Mouse (Mus musculus) cerebellum, adult 8-10 months (tissue): ENCODE measurements around the gene Barhl1.

Source experiments
- DNase-seq: peaks from one replicate; pipeline ENCODE4 v3.0.0; 2022

Barhl1 gene

DNA sequence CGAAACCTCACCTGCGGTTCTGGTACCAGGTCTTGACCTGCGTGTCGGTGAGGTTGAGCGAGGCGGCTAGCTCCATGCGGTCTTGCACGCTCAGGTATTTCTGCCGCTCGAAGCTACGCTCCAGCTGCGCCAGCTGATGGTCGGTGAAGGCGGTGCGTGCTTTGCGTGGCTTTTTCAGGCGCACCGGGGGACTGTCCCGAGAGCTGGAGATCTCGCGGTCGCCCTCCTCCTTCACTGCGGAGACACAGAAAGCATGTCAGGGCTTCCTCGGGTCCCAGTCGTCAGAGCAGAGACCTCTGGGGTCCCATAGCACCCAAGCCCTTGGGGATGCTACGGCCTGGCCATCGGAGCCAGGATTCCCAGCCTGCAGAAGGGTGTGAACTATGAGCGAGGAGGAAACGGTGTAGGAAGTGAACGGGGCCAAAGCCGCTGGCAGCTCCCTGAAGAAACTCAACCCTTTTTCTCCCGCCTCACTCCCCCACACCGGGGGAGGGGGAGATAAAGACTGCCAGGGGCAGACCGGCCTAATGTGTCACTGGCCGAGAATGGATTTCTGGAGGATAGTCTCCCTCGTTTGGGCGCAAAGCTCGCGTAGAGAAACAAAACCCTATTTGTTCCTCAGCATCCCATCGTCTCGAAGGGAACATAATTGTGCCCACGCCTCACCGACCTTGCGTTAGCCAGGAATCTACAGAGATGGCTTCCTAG is 5.0 kb downstream of the Barhl1 start:
- DNase-seq = no peak

- no peak for DNase-seq
Measured at GRCm38 (mm10) chr2:28910877-28911276, 5.6 kb downstream of the Barhl1 start.

DNA sequence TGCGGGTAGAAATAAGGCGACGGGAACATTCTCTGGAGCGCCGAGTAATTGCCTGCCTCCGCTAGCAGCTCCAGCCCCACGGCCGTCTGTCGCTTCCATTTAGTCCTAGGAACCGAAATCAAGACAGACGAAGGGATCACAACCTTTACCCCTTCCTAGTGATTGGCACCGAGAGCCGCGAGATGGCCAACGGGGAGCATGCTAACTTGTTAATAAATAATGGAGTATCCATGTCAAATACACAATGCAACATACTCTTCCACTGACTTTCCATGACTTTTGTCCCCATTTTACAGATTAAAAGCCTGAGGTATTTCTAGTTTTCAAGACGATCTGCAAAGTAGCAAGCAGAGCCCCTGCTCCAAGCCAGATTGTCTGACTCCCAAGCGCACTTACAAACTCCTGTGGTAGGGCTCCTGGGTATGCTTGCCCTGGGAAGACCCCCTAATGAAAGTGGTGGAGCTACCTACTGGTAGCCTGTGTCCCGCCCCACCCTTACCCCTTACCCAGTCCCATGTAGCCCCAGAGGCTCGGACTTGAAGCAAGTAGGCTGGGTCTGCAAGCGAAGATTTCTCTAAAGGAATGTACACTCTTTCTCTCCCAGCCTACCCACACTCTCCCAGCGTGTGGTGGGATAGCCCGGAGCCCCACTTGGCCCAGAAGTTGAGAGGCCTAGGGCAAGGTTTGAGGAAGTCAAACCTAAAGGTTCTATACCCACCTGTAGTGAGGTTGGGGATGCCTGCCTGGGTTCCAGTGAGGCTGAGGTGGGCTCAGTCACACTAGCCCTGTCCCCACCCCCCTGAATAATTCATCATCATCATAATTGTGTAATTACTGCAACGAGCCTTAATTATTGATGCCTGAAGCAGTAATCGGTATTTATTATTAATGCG is 6.4 kb downstream of the Barhl1 start:
- DNase-seq = no peak

DNA sequence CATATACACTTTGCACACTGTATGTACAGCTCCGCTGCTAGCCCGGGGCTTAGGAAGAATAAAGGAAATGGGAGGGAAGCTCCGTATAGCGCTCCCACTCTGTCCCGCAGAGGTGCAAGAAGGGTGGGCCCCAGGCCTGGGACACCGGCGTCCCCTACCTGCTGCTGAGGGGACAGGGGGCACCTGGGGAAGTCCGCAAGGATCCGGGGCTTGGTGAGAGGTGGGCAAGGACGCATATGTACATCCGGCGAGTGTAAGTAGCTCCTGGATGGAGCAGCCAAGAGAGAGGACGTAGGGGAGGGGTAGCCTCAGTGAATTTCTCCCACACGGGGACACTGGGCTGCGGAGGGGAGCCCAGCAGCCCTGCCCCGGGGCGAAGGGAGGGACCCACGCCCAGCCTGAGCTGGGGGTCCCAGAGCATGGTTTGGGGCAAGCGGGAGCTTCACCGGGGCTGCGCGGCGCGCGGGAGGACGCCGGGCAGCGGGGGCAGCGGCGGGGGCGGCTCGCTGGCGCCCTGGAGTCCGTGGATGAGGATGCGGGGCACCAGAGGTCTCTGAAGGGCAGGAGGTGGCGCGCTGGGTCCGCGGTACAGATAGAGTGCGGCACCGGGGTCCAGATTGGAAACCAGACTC is 7.2 kb downstream of the Barhl1 start:
- no peak for DNase-seq

DNA sequence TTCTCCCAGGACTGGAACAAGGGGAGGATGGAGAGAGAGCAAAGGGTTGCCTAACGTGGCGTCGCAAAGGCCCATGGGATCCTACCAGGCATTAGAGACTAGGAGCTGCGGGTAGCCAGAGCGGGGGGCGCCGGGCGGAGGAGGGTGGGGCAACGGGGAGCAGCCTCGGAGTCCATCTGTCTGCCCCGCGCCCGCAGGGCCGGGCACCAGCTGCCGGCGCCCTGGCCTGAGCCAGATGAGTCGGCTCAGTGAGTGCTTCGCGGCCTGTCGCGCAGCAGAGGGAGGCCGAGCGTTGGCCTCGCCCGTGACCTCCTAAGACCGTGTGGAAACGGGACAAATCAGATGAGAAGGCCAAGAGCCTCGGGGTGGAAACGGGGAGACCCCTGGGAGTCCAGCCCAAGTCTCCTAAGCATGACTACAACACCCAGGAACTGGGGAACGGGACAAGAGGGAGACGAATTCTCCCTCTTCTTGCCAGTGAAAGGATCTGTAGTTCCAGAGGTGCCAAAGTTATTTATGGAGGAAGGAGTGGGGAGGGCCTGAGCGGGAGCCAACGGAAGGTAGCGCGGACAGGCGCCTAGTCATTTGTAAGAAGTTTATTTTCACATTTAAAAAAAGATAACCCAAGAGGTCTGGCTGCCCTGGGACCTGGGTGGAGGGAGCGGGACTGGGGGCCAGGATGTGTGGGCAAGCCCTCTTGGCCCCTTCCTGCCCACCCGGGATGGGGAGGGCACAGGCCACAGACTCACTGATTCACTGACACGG is 7.9 kb downstream of the Barhl1 start:
- no peak for DNase-seq

DNA sequence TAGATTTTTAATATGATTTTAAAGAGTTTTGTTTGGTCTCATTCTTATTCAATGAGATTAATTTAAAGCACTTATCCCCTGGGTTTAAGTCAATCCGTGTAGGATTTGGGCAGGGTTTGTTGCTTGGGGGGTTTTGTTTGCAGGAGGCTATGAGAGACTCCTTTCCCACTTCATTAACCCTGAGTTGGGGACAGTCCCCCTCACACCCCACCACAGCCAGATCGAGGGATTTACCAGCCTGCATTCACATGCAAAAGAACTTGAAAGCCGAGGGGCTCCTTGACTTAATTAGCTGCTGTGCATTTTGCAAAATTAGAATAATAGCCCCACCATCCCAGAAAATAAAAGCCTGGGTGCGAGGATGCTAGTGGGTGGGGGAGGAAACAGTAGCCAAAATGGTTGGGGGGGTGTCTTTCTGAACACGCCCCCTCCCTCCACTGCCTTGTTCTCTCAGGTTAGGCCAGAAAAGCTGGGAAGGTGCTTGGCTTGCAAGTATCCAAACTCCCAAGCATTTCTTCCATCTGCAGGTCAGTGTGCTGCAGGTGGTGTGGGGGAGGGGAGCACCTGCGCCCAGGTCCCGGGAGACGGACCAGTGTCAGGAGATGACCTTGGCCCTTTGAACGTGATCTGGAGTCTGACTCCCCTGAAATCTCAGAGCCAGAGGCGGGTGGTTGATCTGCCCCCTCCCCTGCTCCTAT is 8.6 kb downstream of the Barhl1 start:
- no peak for DNase-seq

GRCm38 (mm10) chr2:28905561-28905960 is 10.9 kb downstream of the Barhl1 start:
- DNase-seq = no peak

DNA sequence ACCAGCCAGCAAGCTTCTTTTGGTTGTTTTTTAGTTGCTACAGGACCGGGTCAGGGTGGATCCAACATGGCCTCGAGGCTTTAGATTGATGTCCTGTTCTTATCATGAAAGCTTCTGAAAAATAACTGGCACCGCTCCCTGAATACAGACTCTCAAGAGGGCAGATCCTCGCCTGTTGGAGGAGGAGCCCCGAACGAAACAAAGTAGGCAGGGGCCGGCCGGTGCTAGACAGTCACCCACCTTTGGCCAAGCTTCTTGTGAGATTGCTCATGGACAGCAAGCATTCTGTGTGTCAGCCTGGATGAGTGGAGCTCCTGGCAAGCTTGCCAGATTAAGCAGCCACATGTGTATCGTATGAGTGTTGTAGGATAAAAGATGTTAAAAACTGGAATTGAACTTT is 11.7 kb downstream of the Barhl1 start:
- no peak for DNase-seq

DNA sequence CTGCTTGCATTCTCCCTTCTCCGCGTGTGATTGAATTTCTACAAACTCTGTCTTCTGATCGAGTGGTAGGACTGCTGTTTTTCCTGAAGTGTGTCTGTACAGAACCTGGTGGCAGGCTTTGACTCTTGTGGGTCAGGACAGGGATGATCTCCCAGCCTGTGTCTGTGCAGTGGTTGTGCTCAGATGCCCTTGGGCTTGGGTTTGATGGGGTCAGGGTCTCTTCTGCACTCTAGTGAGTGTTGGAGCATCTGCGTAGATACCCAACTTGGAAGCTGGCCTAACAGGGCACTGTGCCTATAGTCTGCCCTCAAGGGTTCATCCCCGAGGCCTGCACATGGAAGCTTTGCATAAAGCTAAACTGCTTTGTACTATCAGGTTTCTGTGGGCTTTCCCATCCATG is 12.6 kb downstream of the Barhl1 start:
- no peak for DNase-seq

GRCm38 (mm10) chr2:28902291-28902690 is 14.2 kb downstream of the Barhl1 start:
- DNase-seq = no peak

GRCm38 (mm10) chr2:28897340-28897899 is 19.0 kb downstream of the Barhl1 start:
- DNase-seq = no peak

- no peak for DNase-seq
Measured at GRCm38 (mm10) chr2:28895876-28896275, 20.6 kb downstream of the Barhl1 start.

DNA sequence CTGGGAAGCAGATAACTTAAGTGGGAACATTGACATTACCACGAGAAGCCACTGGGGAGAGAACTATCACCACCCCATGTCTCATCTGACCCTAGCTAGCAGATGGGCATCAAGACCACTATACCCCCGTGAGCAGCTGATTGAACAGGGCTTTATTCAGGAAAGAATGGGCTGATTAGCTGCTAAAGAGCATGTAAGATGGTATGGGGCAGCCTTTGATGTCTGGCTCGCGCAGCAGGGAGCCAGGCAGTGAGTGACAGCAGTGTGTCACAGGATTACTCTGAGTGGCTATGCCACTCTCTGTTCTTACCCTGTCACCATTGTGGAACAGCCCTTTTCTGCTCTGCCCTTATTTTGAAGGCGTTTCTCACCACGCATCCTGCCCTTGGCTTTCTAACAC is 22.9 kb downstream of the Barhl1 start:
- DNase-seq = no peak

GRCm38 (mm10) chr2:28892796-28893195 is 23.7 kb downstream of the Barhl1 start:
- DNase-seq = no peak

DNA sequence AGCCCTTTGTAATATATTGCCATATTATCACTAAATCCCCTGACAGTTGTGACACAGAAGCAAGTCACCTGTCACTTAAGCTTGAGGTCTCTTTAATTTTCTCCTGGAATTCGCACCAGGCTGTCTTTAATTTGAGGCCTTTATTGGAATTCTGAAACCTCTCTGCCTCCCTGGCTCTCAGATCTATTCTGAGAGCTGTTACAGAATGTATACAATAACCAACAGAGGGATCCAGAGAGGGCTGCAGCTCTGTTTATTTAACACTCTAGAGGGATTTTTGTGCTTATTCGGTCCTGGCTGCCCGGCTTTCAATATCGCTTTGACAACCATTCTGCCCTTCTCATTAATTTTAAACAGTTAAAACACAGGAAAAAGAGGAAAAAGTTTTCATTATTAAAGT is 31.6 kb downstream of the Barhl1 start:
- DNase-seq = no peak

- no peak for DNase-seq
Measured at GRCm38 (mm10) chr2:28882826-28883485, 33.5 kb downstream of the Barhl1 start.

- no peak for DNase-seq
Measured at GRCm38 (mm10) chr2:28882047-28882446, 34.4 kb downstream of the Barhl1 start.

- DNase-seq = peak; percentile 9
Measured at GRCm38 (mm10) chr2:28881275-28881674, 35.2 kb downstream of the Barhl1 start.

- no peak for DNase-seq
Measured at GRCm38 (mm10) chr2:28875554-28875953, 40.9 kb downstream of the Barhl1 start.

DNA sequence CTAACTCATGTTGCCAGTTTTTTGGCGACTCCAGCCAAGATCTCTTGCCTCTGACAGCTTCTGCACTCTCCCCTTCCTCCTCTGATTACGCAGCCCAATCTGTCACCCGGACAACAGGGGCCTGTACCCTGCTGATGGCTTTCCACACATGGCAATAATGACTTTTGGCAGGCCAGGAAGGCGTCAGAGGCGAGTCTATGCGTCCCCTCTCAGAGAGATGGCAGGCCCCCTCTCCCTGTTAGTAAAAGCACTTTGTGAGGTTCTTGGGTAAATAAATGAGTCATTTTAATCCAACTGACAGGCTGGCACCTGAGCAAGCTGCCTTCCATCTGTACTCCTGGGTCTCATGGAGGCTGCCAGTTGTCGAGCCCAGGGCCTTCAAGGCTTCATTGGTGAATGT is 49.0 kb downstream of the Barhl1 start:
- DNase-seq = peak; percentile 65

GRCm38 (mm10) chr2:28863857-28864256 is 52.6 kb downstream of the Barhl1 start:
- no peak for DNase-seq
